ENCODE assay signal across 8 mouse cellular contexts in genomic region chr17:29093110-29093952, GRCm38 (mm10). TPM values are rescaled to one million over a fixed set of nuclear protein-coding genes. Genes with fewer than 3 reads are reported as not detected.
DNase-seq lines count a peak whose midpoint lies in the region; ATAC-seq and TF ChIP-seq lines count a peak whose summit lies in the region.

No protein-coding gene starts in this region.

- DNase-seq in A20 (ENCODE audit: low read depth, low spot score): peak; percentile 72
- peak; percentile 59 to 74 for DNase-seq in adrenal gland, postnatal 4 days (ENCODE audit: low spot score in 2 of 2)
- DNase-seq in heart, adult 2 months: peak; percentile 95 to 96
- peak; percentile 80 to 81 for DNase-seq in kidney, adult 8-10 months
- DNase-seq in limb, embryonic 14.5 days (ENCODE audit: low spot score): peak; percentile 85
- DNase-seq in spleen, postnatal 10 days (ENCODE audit: low spot score in 2 of 2): peak; percentile 64 to 80

- peak; percentile 99 for TF ChIP-seq POLR2A in heart, adult 2 months (IDR thresholded peaks at IDR 0.05; ENCODE audit: insufficient read depth, low read depth, low read length)
- no peak for TF ChIP-seq POLR2A in limb, embryonic 14.5 days (IDR thresholded peaks at IDR 0.05; ENCODE audit: borderline replicate concordance, extremely low read depth, insufficient read depth, insufficient read length)

- H3K27ac ChIP-seq in embryonic facial prominence, embryonic 13.5 days: peak overlapping the region; percentile 33; the same call in 1 of the 2 replicates
- H3K27ac ChIP-seq in heart, adult 2 months: peak overlapping the region; percentile 97
- H3K27ac ChIP-seq in limb, embryonic 14.5 days (replicated peaks; ENCODE audit: low read depth, low read length): no peak overlapping the region
- peak overlapping the region; percentile 10; the same call in 1 of the 2 replicates for H3K27ac ChIP-seq in midbrain, embryonic 16.5 days (ENCODE audit: low read length)

- no peaks in the 10 kb centered on the region for H3K9me3 ChIP-seq in embryonic facial prominence, embryonic 13.5 days
- no peaks in the 10 kb centered on the region for H3K9me3 ChIP-seq in limb, embryonic 14.5 days (ENCODE audit: control insufficient read depth, low read length)
- H3K9me3 ChIP-seq in midbrain, embryonic 16.5 days (replicated peaks; ENCODE audit: control insufficient read depth, low read length, poor library complexity, severe bottlenecking): no peaks in the 10 kb centered on the region

- H3K27me3 ChIP-seq in embryonic facial prominence, embryonic 13.5 days: peaks cover 46% of the 10 kb centered on the region
- no peaks in the 10 kb centered on the region for H3K27me3 ChIP-seq in heart, adult 2 months (ENCODE audit: control insufficient read depth, insufficient read depth, low read length)
- peaks cover 13% of the 10 kb centered on the region; the same call in 1 of the 2 replicates for H3K27me3 ChIP-seq in limb, embryonic 14.5 days (ENCODE audit: control insufficient read depth, insufficient read depth, low read length)
- no peaks in the 10 kb centered on the region for H3K27me3 ChIP-seq in midbrain, embryonic 16.5 days (ENCODE audit: control insufficient read depth, insufficient read depth, low read depth, low read length)

- no peaks in the 10 kb centered on the region for H3K36me3 ChIP-seq in embryonic facial prominence, embryonic 13.5 days
- no peaks in the 10 kb centered on the region for H3K36me3 ChIP-seq in heart, adult 2 months (ENCODE audit: control insufficient read depth, insufficient read depth, low read length)
- no peaks in the 10 kb centered on the region for H3K36me3 ChIP-seq in limb, embryonic 14.5 days (ENCODE audit: control insufficient read depth, insufficient read depth, low read length)
- no peaks in the 10 kb centered on the region for H3K36me3 ChIP-seq in midbrain, embryonic 16.5 days (ENCODE audit: control insufficient read depth, insufficient read depth, low read length)

- H3K4me3 ChIP-seq in embryonic facial prominence, embryonic 13.5 days: peak overlapping the region; percentile 53
- peak overlapping the region; percentile 95 for H3K4me3 ChIP-seq in heart, adult 2 months
- peak overlapping the region; percentile 49 for H3K4me3 ChIP-seq in limb, embryonic 14.5 days (replicated peaks; ENCODE audit: low read length)
- peak overlapping the region; percentile 64 for H3K4me3 ChIP-seq in midbrain, embryonic 16.5 days (ENCODE audit: low read depth, low read length)

- H3K9ac ChIP-seq in embryonic facial prominence, embryonic 13.5 days: peak overlapping the region; percentile 74
- peak overlapping the region; percentile 77 for H3K9ac ChIP-seq in heart, adult 2 months (ENCODE audit: low read depth, low read length)
- H3K9ac ChIP-seq in limb, embryonic 14.5 days (ENCODE audit: low read depth, low read length, severe bottlenecking): peak overlapping the region; percentile 58
- peak overlapping the region; percentile 84 for H3K9ac ChIP-seq in midbrain, embryonic 16.5 days (ENCODE audit: low read depth, low read length)

- TF ChIP-seq CTCF in heart, adult 2 months (IDR thresholded peaks at IDR 0.05): no peak

- no peak; the same call in 1 of the 2 replicates for TF ChIP-seq EP300 in heart, adult 2 months (IDR thresholded peaks at IDR 0.05; ENCODE audit: insufficient read depth, low read depth, low read length)

- intact Hi-C loops in heart, adult 2 months (cut with DNase I): no loop called here

- H3K79me2 ChIP-seq in heart, adult 2 months (replicated peaks; ENCODE audit: control insufficient read depth, insufficient read depth, low read length): no peaks in the 10 kb centered on the region

- 7% methylated on average over 36 of the region's 36 CpGs for WGBS in embryonic facial prominence, embryonic 13.5 days
- 11% methylated on average over 36 of the region's 36 CpGs for WGBS in heart, adult 2 months
- 7% methylated on average over 34 of the region's 36 CpGs for WGBS in limb, embryonic 14.5 days
- WGBS in midbrain, embryonic 16.5 days: 8% methylated on average over 36 of the region's 36 CpGs

- peak; percentile 56; the same call in 1 of the 2 replicates for ATAC-seq in embryonic facial prominence, embryonic 13.5 days (ENCODE audit: insufficient number of reproducible peaks, insufficient read depth, low FRiP score, low TSS enrichment, low read depth)
- ATAC-seq in limb, embryonic 14.5 days (ENCODE audit: low FRiP score, low read depth): peak; percentile 81
- ATAC-seq in midbrain, embryonic 16.5 days: peak; percentile 72

- peaks cover 29% of the 10 kb centered on the region for H3K4me1 ChIP-seq in embryonic facial prominence, embryonic 13.5 days
- H3K4me1 ChIP-seq in heart, adult 2 months (ENCODE audit: control insufficient read depth, insufficient read depth, low read length): no peaks in the 10 kb centered on the region
- H3K4me1 ChIP-seq in limb, embryonic 14.5 days (ENCODE audit: control insufficient read depth, insufficient read depth, low read length): peaks cover 17% of the 10 kb centered on the region
- peaks cover 8% of the 10 kb centered on the region for H3K4me1 ChIP-seq in midbrain, embryonic 16.5 days (ENCODE audit: control insufficient read depth, insufficient read depth, low read length)

- peak overlapping the region; percentile 78 for H3K4me2 ChIP-seq in embryonic facial prominence, embryonic 13.5 days
- H3K4me2 ChIP-seq in limb, embryonic 14.5 days (replicated peaks; ENCODE audit: low read depth, low read length, severe bottlenecking): peak overlapping the region; percentile 91
- peak overlapping the region; percentile 89 for H3K4me2 ChIP-seq in midbrain, embryonic 16.5 days (ENCODE audit: low read length)

RNA-seq across cellular contexts. Expression of gene Cdkn1a, which starts 2.6 kb away (rescaled TPM):
- total RNA-seq in adrenal gland, postnatal 4 days (2021): 10 to 100 TPM; 33.7 to 36.0 TPM
- 66.8 and 78.2 TPM in 2 replicates for polyA plus RNA-seq in embryonic facial prominence, embryonic 13.5 days (2015; fragmentation: Nextera tagmentation; extraction: Ambion mirVana)
- 100 to 1,000 TPM in 1 of 2 experiments, 10 to 100 TPM in 1; 56.4 to 156 TPM for total RNA-seq in heart, adult 2 months (2021)
- 30.4 and 37.3 TPM in 2 replicates for polyA plus RNA-seq in heart, adult 2 months (2012; rRNA removed)
- 61.6 and 63.6 TPM in 2 replicates for polyA plus RNA-seq in limb, embryonic 14.5 days (2012; rRNA removed)
- polyA plus RNA-seq in limb, embryonic 14.5 days (2014; fragmentation: Nextera tagmentation; extraction: Ambion mirVana): 114 and 164 TPM in 2 replicates
- 115 and 148 TPM in 2 replicates for polyA plus RNA-seq in midbrain, embryonic 16.5 days (2015; fragmentation: Nextera tagmentation; extraction: Ambion mirVana)

RNA-seq across cellular contexts. Expression of gene Rab44, which starts 20.6 kb away (rescaled TPM):
- 1 to 10 TPM; 1.4 to 1.7 TPM for total RNA-seq in adrenal gland, postnatal 4 days (2021)
- 0.55 and 0.56 TPM in 2 replicates for polyA plus RNA-seq in embryonic facial prominence, embryonic 13.5 days (2015; fragmentation: Nextera tagmentation; extraction: Ambion mirVana)
- total RNA-seq in heart, adult 2 months (2021): under 1 TPM in 1 of 2 experiments, not detected in 1; 0.70 TPM
- 0.23 and 0.38 TPM in 2 replicates for polyA plus RNA-seq in heart, adult 2 months (2012; rRNA removed)
- 2.4 and 2.8 TPM in 2 replicates for polyA plus RNA-seq in limb, embryonic 14.5 days (2012; rRNA removed)
- polyA plus RNA-seq in limb, embryonic 14.5 days (2014; fragmentation: Nextera tagmentation; extraction: Ambion mirVana): 1.4 and 1.5 TPM in 2 replicates
- polyA plus RNA-seq in midbrain, embryonic 16.5 days (2015; fragmentation: Nextera tagmentation; extraction: Ambion mirVana): 0.08 and 0.17 TPM in 2 replicates
